In genomic region chr11:49846401-49847070, GRCm38 (mm10) we compare ENCODE assay signal across 8 mouse cellular contexts. TPM values are rescaled to one million over a fixed set of nuclear protein-coding genes. Genes with fewer than 3 reads are reported as not detected.
A peak's percentile ranks its signal among the peaks of the same experiment; 100 is the strongest.
DNase-seq lines count a peak whose midpoint lies in the region; ATAC-seq lines count a peak whose summit lies in the region.

Gene Mapk9 (plus strand): TSS chr11:49846751.

- no peaks in the 10 kb centered on the region for H3K9me3 ChIP-seq in lung, embryonic 16.5 days (ENCODE audit: control insufficient read depth, low read length)

- H3K4me2 ChIP-seq in lung, embryonic 16.5 days (ENCODE audit: low read depth, low read length): peak within 1 kb of the TSS; percentile 79

- peak within 1 kb of the TSS; percentile 83 for H3K9ac ChIP-seq in lung, embryonic 16.5 days (ENCODE audit: low read length)

- under 1% methylated on average over 63 of the region's 68 CpGs for WGBS in lung, embryonic 16.5 days

- peak; percentile 90 for DNase-seq in MEL-GATA-1-ER (ENCODE audit: extremely low read depth, low read depth)
- DNase-seq in cerebellum, adult 8-10 months: peak; percentile 98
- DNase-seq in forelimb bud, embryonic 11.5 days (ENCODE audit: low read depth, low spot score): peak; percentile 96
- peak; percentile 97 for DNase-seq in layer of hippocampus, adult 9-10 months (ENCODE audit: low spot score)
- DNase-seq in ovary, postnatal 10 days (ENCODE audit: low spot score): peak; percentile 76
- DNase-seq in thymus, postnatal 10 days (ENCODE audit: low spot score in 2 of 2): peak; percentile 96 to 99

- ATAC-seq in hematopoietic stem cell, adult 5-6 weeks (replicated peaks in 1 of 2; ENCODE audit: insufficient read depth in 1 of 2, low FRiP score in 2 of 2, low TSS enrichment in 1 of 2, low read depth in 1 of 2, poor library complexity in 2 of 2, severe bottlenecking in 2 of 2): peak; percentile 94 to 95
- peak; percentile 99 for ATAC-seq in lung, embryonic 16.5 days (ENCODE audit: low read depth)

- peak within 1 kb of the TSS; percentile 89 for H3K27ac ChIP-seq in lung, embryonic 16.5 days (ENCODE audit: low read length)

- H3K27me3 ChIP-seq in lung, embryonic 16.5 days (ENCODE audit: control insufficient read depth, insufficient read depth, low read depth, low read length): no peaks in the 10 kb centered on the region

- peaks cover 17% of the 10 kb centered on the region for H3K4me1 ChIP-seq in lung, embryonic 16.5 days (replicated peaks; ENCODE audit: control insufficient read depth, insufficient read depth, low read length)

- H3K36me3 ChIP-seq in lung, embryonic 16.5 days (ENCODE audit: control insufficient read depth, insufficient read depth, low read length): peaks cover 2% of the 10 kb centered on the region; the same call in 1 of the 2 replicates

- peak within 1 kb of the TSS; percentile 70 for H3K4me3 ChIP-seq in lung, embryonic 16.5 days (ENCODE audit: low read length)

RNA-seq across cellular contexts. Expression of gene Mapk9, which starts in this region (rescaled TPM):
- total RNA-seq in hematopoietic stem cell, adult 5-6 weeks (2017): 58.9 and 59.2 TPM in 2 replicates
- polyA plus RNA-seq in lung, embryonic 16.5 days (2015; fragmentation: Nextera tagmentation; extraction: Ambion mirVana): 33.0 and 33.7 TPM in 2 replicates

Comparison
In these comparisons a context has a peak if more than half of its experiments do, and no peak if none do; other contexts are left out.
1. Peak in every context shown above with its lines: DNase-seq, ATAC-seq, H3K4me3 ChIP-seq and H3K27ac ChIP-seq.